Mouse (Mus musculus): Measurements from ENCODE around the gene Drg1.

DNA sequence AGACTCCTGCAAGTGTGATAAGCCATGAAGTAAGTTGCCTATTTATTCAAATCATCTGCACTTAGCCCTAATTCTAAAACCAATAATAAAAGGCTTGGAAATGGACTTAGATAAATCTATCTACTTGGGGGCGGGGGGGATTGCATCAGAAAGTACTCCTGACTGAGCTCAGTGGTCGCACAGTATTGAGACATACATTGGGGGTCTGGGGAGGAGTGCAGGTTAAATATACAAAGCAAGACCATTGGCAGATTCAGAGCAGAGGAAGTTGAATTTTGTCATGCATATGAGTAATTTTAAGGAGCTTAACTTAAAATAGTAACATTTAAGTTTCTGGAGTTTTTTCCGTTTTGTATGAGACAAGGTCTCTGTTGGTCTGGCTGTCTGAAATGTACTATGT, 34.0 kb downstream of the Drg1 start:
- TF ChIP-seq POLR2A (IDR thresholded peaks at IDR 0.05; ENCODE audit: borderline replicate concordance, insufficient read depth, low read length) (no peak), CTCF (IDR thresholded peaks at IDR 0.05; ENCODE audit: borderline replicate concordance, insufficient read depth, low read depth, low read length) (no peak)
